In genomic region chr2:133346789-133347424, GRCm38 (mm10) we compare ENCODE assay signal across 9 mouse cellular contexts.
DNase-seq lines count a peak whose midpoint lies in the region; ATAC-seq and TF ChIP-seq lines count a peak whose summit lies in the region.
"Had no signal": no experiment of that assay in that cellular context is flagged by ENCODE, and none has a peak within 500 bp of the region (broad histone marks: within the 10 kb centered on the region; RNA-seq: fewer than 3 reads in every experiment).

No protein-coding gene starts in this region.

- WGBS in forebrain, embryonic 13.5 days, result 5% methylated on average over 4 of the region's 4 CpGs
- 10% methylated on average over 4 of the region's 4 CpGs for WGBS in limb, embryonic 13.5 days

- no peaks in the 10 kb centered on the region for H3K9me3 ChIP-seq in forebrain, embryonic 13.5 days (replicated peaks)
- no peaks in the 10 kb centered on the region for H3K9me3 ChIP-seq in limb, embryonic 13.5 days

- no peaks in the 10 kb centered on the region for H3K36me3 ChIP-seq in forebrain, embryonic 13.5 days (ENCODE audit: poor library complexity, severe bottlenecking)
- no peaks in the 10 kb centered on the region for H3K36me3 ChIP-seq in limb, embryonic 13.5 days

- intact Hi-C loops in gastrocnemius, adult 2 months (cut with DNase I), result no loop called here
- intact Hi-C loops in gastrocnemius, postnatal 14 days (cut with DNase I; ENCODE audit: low total_unique reads), result no loop called here
- intact Hi-C loops in heart, postnatal 25 days (cut with DNase I), result no loop called here

- no peak overlapping the region for H3K9ac ChIP-seq in forebrain, embryonic 13.5 days
- H3K9ac ChIP-seq in limb, embryonic 13.5 days, result no peak overlapping the region

- H3K4me3 ChIP-seq in gastrocnemius, adult 2 months, result no peak overlapping the region
- H3K4me3 ChIP-seq in forebrain, embryonic 13.5 days, result no peak overlapping the region
- no peak overlapping the region for H3K4me3 ChIP-seq in limb, embryonic 13.5 days

- H3K27me3 ChIP-seq in forebrain, embryonic 13.5 days, result peaks cover 3% of the 10 kb centered on the region
- H3K27me3 ChIP-seq in limb, embryonic 13.5 days, result peaks cover 6% of the 10 kb centered on the region; the same call in 1 of the 2 replicates

- TF ChIP-seq CTCF in gastrocnemius, adult 2 months (IDR thresholded peaks at IDR 0.05), result no peak

- peaks cover 13% of the 10 kb centered on the region; the same call in 1 of the 2 replicates for H3K4me1 ChIP-seq in forebrain, embryonic 13.5 days
- H3K4me1 ChIP-seq in limb, embryonic 13.5 days, result peaks cover 21% of the 10 kb centered on the region

- DNase-seq in gastrocnemius, adult 2 months, result peak; percentile 30
- no peak for DNase-seq in gastrocnemius, postnatal 14 days
- DNase-seq in Muller cell, postnatal 12 days (ENCODE audit: inconsistent ontology term), result peak; percentile 83
- DNase-seq in natural killer cell, adult 2 months (ENCODE audit: low spot score in 2 of 2), result no peak
- DNase-seq in left cerebral cortex, adult 11 months (ENCODE audit: low spot score), result no peak
- no peak for DNase-seq in heart, postnatal 25 days (ENCODE audit: low spot score)
- DNase-seq: cerebellum, adult 11 months had no signal

- no peak overlapping the region for H3K27ac ChIP-seq in gastrocnemius, adult 2 months
- H3K27ac ChIP-seq in forebrain, embryonic 13.5 days, result no peak overlapping the region
- H3K27ac ChIP-seq in limb, embryonic 13.5 days, result 0 out of 2 replicates have a peak overlapping the region, but pooled peaks have one; percentile 23

- H3K4me2 ChIP-seq in forebrain, embryonic 13.5 days, result no peak overlapping the region
- H3K4me2 ChIP-seq in limb, embryonic 13.5 days (replicated peaks), result peak overlapping the region; percentile 34

- peak; percentile 75 for ATAC-seq in forebrain, embryonic 13.5 days
- peak; percentile 73; the same call in 1 of the 2 replicates for ATAC-seq in limb, embryonic 13.5 days (ENCODE audit: low FRiP score, low read depth)

Comparison
In these comparisons a context has a peak if more than half of its experiments do, and no peak if none do; other contexts are left out.
1. DNase-seq: peak in gastrocnemius, adult 2 months (single experiment) and Muller cell, postnatal 12 days (single experiment); none in gastrocnemius, postnatal 14 days (single experiment), natural killer cell, adult 2 months (0 of 2), left cerebral cortex, adult 11 months (single experiment) and heart, postnatal 25 days (single experiment).